Mouse (Mus musculus): ENCODE results near the gene Prss43.

GRCm38 (mm10) chr9:110880772-110881171 is 54.3 kb downstream of the Prss43 start:
- TF ChIP-seq TCF12 (IDR thresholded peaks at IDR 0.05; ENCODE audit: low read depth, low read length) (no peak), POLR2AphosphoS2 (IDR thresholded peaks at IDR 0.05; ENCODE audit: low read depth, low read length) (no peak), EP300 (IDR thresholded peaks at IDR 0.05; ENCODE audit: low read length) (no peak), KAT2A (IDR thresholded peaks at IDR 0.05; ENCODE audit: insufficient replicate concordance, low read length) (no peak), E2F4 (IDR thresholded peaks at IDR 0.05; ENCODE audit: insufficient replicate concordance, low read depth, low read length) (no peak), NRF1 (IDR thresholded peaks at IDR 0.05; ENCODE audit: low read depth, low read length) (no peak), CTCF (conservative IDR thresholded peaks at IDR 0.05 in 1 of 2, IDR thresholded peaks at IDR 0.05 in 1 of 2; ENCODE audit: low read depth in 2 of 2, low read length in 2 of 2) (no peak)

All from CH12.LX (cell line).